Mouse (Mus musculus) midbrain, embryonic 10.5 days (tissue): Measurements from ENCODE around the gene Apbb1. TPM values are rescaled to one million over a fixed set of nuclear protein-coding genes. Genes with fewer than 3 reads are reported as not detected.
A peak's percentile ranks its signal among the peaks of the same experiment; 100 is the strongest.

Experiments used
- DNase-seq: peaks from one replicate; pipeline ENCODE4 v3.0.0-alpha.2; 2017; ENCODE audit warnings: low spot score
- H3K27ac ChIP-seq: fragments of 300-500 bp; sonication (generic); replicated peaks from 2 replicates; pipeline ENCODE4 v1.5.1; 2016; ENCODE audit warnings: mild to moderate bottlenecking
- H3K27me3 ChIP-seq: fragments of 300-500 bp; sonication (generic); 2 replicates; pipeline ENCODE4 v1.6.1; 2016; ENCODE audit warnings: low read depth, mild to moderate bottlenecking; ENCODE audit not compliant: poor library complexity, severe bottlenecking
- H3K36me3 ChIP-seq: fragments of 300-500 bp; sonication (generic); 2 replicates; pipeline ENCODE4 v1.6.1; 2016; ENCODE audit warnings: mild to moderate bottlenecking, moderate library complexity
- H3K4me1 ChIP-seq: fragments of 300-500 bp; sonication (generic); 2 replicates; pipeline ENCODE4 v1.6.1; 2016
- H3K4me3 ChIP-seq: fragments of 300-500 bp; sonication (generic); 2 replicates; pipeline ENCODE4 v1.5.1; 2016; ENCODE audit warnings: mild to moderate bottlenecking, moderate library complexity
- H3K9me3 ChIP-seq: fragments of 300-500 bp; sonication (generic); replicated peaks from 2 replicates; pipeline ENCODE4 v1.6.1; 2016; ENCODE audit warnings: mild to moderate bottlenecking
- WGBS: fragments of 180-500 bp; shearing (Covaris S2); methylation state at CpG from one replicate; pipeline ENCODE4 v1.1.7; 2016; 5-methylcytosine and 5-hydroxymethylcytosine counted together
- polyA plus RNA-seq: library from polyadenylated mRNA; unstranded; fragments of >200 nt; fragmentation: Nextera tagmentation; extraction: Ambion mirVana; gene quantifications from 2 replicates; pipeline ENCODE4 v1.2.1, GENCODE M21; 2016

Apbb1 gene
- polyA plus RNA-seq, 1 experiment from 2014 or later, result 112 TPM

DNA sequence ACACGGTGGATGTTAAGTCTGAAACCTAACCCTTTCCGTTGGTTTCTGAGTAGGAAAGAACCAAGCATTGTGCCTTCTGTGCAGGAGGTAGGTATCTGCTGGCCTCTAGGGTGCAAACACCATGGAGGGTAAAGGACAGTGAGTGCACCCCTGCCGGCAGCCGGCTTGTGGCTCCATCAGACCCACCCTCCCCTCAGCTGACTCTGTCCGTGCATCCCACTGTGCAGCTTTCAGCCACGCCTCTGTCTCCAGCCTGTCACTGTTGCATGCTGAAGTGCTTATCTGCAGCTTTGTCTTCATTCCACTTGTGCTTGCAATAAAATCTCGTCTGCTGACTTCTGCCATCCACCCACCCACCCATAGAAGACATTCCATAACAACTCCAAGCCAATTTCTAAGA is 8.6 kb upstream of the Apbb1 start:
- no peak for DNase-seq
- H3K27ac ChIP-seq, result no peak overlapping the region
- no peaks in the 10 kb centered on the region for H3K4me1 ChIP-seq
- H3K27me3 ChIP-seq, result no peaks in the 10 kb centered on the region
- H3K4me3 ChIP-seq, result no peak overlapping the region
- H3K36me3 ChIP-seq, result no peaks in the 10 kb centered on the region
- 18% methylated on average over 7 of the region's 7 CpGs for WGBS
- no peaks in the 10 kb centered on the region for H3K9me3 ChIP-seq

DNA sequence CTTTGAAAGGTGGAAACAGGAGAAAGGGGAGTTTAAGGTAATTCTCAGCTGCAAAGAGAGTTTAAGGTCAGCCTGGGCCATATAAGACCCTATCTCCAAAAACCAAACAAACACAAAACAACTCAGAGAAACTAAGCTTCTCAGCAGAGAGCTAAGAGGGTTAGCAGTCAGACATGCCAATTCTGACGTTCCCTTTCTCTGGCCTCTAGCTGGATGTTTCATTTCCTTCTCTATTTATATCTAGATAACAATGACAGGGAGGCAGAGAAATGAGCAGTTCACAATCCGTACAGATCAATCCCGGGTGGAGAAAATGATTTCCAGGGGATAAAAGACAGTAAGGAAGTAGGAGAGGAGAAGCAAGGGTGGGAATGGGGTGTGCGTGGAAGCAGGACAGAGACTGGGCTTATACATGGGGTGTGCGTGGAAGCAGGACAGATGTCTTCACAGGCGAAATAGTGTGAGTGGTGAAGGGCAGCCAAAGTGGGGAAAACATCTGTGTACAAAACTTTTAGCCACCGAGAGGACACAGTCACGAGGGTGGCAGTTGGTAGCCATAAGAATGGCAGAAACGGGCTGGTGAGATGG is 7.0 kb upstream of the Apbb1 start:
- WGBS, result 85% methylated on average over 9 of the region's 9 CpGs
- no peaks in the 10 kb centered on the region for H3K4me1 ChIP-seq

DNA sequence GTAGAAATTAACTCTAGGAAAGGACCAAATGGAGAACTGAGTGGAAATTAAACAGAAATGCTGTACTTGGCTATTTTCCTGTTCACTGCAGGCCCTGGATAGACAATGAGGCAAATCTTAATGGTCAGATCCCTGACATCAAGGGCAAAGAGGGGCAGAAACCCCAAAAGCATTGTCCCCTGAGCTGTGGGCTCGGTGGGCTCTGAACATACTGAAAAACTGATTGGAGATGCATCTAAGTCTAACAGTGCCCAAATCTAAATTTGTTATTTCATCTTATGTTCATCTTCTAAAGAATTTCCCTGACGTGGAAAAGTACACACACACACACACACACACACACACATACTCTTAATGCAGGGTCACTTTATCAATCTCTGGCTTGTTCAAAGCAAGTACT is 506 bp upstream of the Apbb1 start:
- H3K27ac ChIP-seq, result peak overlapping the region; percentile 95
- peaks cover 29% of the 10 kb centered on the region for H3K4me1 ChIP-seq
- no peaks in the 10 kb centered on the region for H3K36me3 ChIP-seq
- peak overlapping the region; percentile 88 for H3K4me3 ChIP-seq
- DNase-seq, result no peak
- peaks cover 11% of the 10 kb centered on the region; the same call in 1 of the 2 replicates for H3K27me3 ChIP-seq
- H3K9me3 ChIP-seq, result no peaks in the 10 kb centered on the region
- WGBS, result 70% methylated on average over 2 of the region's 2 CpGs

More for the DNA sequence above, 7.0 kb upstream of the Apbb1 start:
- Histone ChIP-seq H3K36me3 (no peaks in the 10 kb centered on the region), H3K9me3 (no peaks in the 10 kb centered on the region), H3K4me3 (no peak overlapping the region), H3K27ac (no peak overlapping the region), H3K27me3 (no peaks in the 10 kb centered on the region)
- DNase-seq, result no peak

DNA sequence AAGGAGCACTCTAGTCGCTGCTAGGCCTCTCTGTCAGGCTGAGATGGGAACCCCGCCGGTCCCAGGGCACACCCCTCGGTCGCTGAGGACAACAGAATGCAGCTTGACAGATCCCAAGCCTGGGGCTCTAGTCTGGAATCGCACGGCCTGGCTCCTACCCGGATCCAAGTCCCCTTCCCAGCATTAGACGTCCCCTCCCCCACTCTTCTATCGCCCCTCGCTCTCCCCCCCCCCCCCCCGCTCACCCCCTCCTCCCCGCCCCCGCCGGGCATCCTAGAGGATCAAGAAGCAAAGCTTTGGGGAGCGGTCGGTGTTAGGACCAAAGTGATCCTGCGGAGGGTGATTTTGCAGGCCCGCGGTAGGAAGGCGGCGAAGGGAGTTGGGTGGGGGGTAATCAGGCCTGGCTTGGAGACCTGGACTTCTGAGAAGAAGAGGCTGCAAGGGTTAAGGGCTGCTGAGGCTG is 795 bp downstream of the Apbb1 start:
- WGBS, result under 1% methylated on average over 19 of the region's 22 CpGs
- Histone ChIP-seq H3K27ac (peak overlapping the region; percentile 95), H3K36me3 (no peaks in the 10 kb centered on the region), H3K9me3 (no peaks in the 10 kb centered on the region), H3K4me3 (peak overlapping the region; percentile 88), H3K4me1 (peaks cover 29% of the 10 kb centered on the region), H3K27me3 (peaks cover 11% of the 10 kb centered on the region; the same call in 1 of the 2 replicates)
- no peak for DNase-seq

DNA sequence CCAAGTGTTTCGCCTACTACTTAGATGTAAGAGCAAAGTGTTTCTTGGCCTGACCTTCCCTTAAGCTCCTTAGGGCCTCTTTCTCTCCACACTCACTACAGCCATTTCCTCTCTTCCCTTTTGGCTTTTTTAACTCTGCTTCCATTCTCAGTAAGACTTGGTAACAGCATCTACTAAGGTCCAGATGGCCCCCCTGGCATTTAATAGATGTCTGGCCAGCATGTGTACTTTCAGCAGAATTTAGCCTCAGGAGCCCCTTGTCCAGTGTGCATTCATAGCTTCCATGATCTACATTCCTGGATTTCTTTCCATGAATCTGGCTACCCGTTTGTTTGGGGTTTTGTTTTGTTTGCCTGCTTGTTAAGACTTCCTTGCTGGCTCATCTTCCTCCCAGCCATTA is 3.0 kb downstream of the Apbb1 start:
- DNase-seq, result no peak
- 80% methylated on average over 2 of the region's 2 CpGs for WGBS
- H3K27me3 ChIP-seq, result peaks cover 11% of the 10 kb centered on the region; the same call in 1 of the 2 replicates
- no peaks in the 10 kb centered on the region for H3K9me3 ChIP-seq
- no peak overlapping the region for H3K4me3 ChIP-seq
- peaks cover 15% of the 10 kb centered on the region for H3K36me3 ChIP-seq
- H3K27ac ChIP-seq, result no peak overlapping the region
- peaks cover 29% of the 10 kb centered on the region for H3K4me1 ChIP-seq

DNA sequence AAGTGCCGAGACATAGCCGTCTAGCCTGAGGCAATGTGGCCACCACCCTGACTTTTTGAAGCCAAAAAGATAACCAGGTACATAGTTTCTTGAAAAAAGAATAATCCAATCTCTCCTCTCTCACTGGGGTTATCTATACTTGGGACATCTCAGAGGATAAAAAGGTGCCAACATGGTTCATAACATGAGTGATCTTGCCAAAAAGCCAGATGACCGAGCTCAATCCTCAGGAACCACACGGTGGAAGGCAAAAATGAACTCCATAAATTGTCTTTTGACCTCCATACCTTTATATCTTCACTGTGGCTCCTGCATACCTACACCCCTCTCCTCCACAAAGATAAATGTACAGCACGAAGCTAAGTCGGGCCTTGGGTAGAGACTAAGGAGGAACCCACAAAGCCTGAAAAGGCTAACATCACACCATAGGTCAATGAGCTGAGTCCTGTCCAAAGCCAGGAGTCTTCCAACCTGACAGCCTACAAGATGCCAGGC is 4.0 kb downstream of the Apbb1 start:
- peaks cover 6% of the 10 kb centered on the region; the same call in 1 of the 2 replicates for H3K27me3 ChIP-seq
- peaks cover 29% of the 10 kb centered on the region for H3K4me1 ChIP-seq
- H3K27ac ChIP-seq, result no peak overlapping the region
- peaks cover 25% of the 10 kb centered on the region for H3K36me3 ChIP-seq
- H3K4me3 ChIP-seq, result no peak overlapping the region
- H3K9me3 ChIP-seq, result no peaks in the 10 kb centered on the region
- 94% methylated on average over 6 of the region's 6 CpGs for WGBS
- no peak for DNase-seq

DNA sequence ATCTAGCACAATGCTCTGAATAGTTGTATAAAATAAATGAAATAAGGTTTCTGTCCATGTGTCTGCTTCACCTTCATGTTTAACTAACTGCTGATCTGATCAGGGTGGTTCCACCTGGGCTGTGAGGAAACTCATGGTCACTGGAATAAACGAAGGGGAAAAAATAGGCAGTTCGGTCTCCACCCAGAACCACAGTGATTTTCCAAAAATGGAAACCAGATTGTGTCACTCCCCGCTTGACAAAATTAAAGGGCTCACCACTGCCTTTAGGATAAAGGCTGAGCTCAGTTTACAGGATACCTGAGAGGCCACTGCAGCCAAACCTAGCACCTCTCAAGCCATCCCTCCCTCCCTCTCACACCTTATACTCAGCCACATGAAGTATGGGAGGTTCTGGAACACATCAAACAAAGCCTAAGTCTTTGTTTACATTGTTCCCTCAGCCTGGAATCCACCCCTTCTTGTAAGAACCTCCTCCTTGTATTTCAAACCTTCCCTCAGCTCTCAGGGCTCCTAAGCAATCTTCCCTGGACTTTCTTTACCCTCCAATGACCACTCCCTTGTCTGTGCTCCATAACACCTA is 5.2 kb downstream of the Apbb1 start:
- Histone ChIP-seq H3K4me3 (no peak overlapping the region), H3K9me3 (no peaks in the 10 kb centered on the region), H3K4me1 (peaks cover 20% of the 10 kb centered on the region), H3K36me3 (peaks cover 29% of the 10 kb centered on the region), H3K27ac (no peak overlapping the region), H3K27me3 (no peaks in the 10 kb centered on the region)
- WGBS, result 85% methylated on average over 3 of the region's 3 CpGs
- no peak for DNase-seq

DNA sequence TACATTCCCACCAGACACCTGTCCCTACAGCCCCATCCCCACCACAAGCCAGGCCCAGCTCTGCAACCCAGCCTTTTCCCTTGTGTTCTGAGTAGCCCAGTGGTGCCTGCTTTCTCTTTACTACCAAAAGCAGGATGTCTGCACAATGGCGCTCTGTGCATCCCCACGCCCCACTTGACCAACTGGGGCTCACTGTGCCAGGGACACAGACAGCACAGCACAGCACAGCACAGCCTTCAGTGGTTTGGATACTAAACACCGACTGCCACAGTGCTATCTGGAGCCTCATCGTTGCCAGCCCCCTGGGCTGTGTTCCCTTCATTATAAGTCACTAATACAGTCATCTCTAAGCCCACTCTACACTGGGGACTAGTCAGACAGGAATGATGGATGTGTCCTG is 6.9 kb downstream of the Apbb1 start:
- Histone ChIP-seq H3K9me3 (no peaks in the 10 kb centered on the region), H3K27me3 (no peaks in the 10 kb centered on the region), H3K36me3 (peaks cover 29% of the 10 kb centered on the region), H3K4me1 (peaks cover 26% of the 10 kb centered on the region), H3K27ac (no peak overlapping the region), H3K4me3 (no peak overlapping the region)
- no peak for DNase-seq
- WGBS, result 93% methylated on average over 4 of the region's 4 CpGs

DNA sequence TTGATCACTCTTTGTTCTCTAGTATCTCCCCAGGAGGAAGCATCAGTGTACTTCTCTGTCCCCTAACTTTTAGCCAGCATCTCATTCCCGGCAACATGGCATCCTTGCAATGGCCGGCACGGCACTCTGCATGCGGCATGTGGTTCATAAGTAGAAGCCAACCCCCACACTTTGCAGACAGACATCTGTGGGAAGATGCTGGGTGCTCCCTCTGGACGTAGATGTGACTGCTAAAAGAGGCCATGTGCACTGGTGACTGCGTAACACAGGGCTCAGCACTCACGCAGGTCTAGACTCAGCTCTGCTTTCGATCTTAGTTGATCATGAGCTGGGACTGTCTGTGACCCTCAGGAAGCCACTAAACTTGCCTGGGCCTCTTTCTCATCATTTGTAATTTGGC is 8.5 kb downstream of the Apbb1 start:
- Histone ChIP-seq H3K4me1 (peaks cover 30% of the 10 kb centered on the region), H3K4me3 (no peak overlapping the region), H3K36me3 (peaks cover 29% of the 10 kb centered on the region), H3K27ac (no peak overlapping the region), H3K27me3 (no peaks in the 10 kb centered on the region), H3K9me3 (no peaks in the 10 kb centered on the region)
- 93% methylated on average over 8 of the region's 8 CpGs for WGBS
- no peak for DNase-seq

DNA sequence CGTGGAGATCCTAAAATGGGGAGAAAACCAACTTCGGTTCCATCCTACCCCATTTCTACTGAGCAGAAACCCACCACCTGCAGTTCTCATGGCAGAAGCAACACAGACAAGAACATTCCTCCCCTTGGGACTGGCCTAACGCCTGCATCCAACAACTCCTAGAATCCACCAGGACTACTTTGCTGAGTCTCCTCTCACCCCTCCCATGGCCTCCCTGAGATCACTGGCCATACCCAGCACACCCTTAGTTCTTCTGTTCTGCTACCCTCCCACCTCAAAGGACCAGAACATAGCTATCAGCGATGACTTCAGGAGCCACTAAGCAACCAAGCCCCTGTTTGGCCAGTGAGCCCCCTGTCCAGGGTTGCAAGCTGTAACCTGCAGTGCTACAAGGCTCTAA is 10.7 kb downstream of the Apbb1 start:
- Histone ChIP-seq H3K36me3 (peaks cover 51% of the 10 kb centered on the region), H3K4me1 (peaks cover 32% of the 10 kb centered on the region), H3K27me3 (no peaks in the 10 kb centered on the region), H3K27ac (peak overlapping the region; percentile 77), H3K9me3 (no peaks in the 10 kb centered on the region), H3K4me3 (no peak overlapping the region)
- DNase-seq, result no peak
- 83% methylated on average over 4 of the region's 4 CpGs for WGBS

DNA sequence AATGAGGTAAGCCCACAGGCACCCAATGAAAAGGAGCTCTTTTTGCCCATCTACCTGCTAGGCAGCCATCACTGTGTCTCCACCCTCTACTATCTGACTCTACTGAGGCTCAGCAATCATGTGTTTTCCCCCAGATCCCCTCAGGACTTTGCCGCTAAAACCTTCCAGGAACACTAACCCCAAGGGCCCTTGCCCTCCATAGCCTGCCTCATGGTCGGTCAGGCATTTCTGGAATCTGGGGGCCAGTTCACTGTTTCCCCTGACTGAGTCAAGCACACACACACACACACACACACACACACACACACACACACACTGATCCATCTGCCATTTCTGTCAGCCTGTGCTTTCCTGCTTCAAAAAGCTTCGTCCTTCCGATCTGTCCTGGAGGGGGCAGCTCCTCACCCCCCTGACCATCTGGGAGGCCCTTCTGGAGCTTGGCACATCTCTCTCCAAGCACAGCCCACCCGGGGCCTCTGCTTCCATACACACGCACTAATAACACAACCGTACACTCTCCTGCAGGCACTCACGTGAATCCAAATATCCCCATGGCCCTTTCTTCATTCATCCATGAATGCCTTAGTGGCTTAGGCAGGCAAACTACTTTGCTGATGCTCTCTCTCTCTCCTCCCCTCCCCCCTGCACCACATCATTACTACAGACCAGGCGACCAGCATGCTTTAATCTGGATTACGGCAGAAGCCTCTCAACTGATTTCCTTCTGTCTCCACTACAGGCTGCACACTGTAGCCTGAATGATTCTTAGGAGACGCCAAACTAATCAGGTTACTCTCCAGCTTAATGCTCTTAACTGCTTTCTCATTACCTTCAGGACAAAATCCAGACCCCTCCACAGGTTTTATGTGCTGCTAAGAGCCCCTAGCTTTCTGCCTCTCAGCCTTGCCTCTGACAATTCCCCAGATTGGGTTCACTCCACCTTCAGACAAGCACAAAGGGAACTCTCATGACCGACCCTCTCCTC is 11.6 kb downstream of the Apbb1 start:
- H3K27me3 ChIP-seq, result no peaks in the 10 kb centered on the region
- H3K9me3 ChIP-seq, result no peaks in the 10 kb centered on the region
- 17% methylated on average over 12 of the region's 12 CpGs for WGBS
- peaks cover 59% of the 10 kb centered on the region for H3K36me3 ChIP-seq
- H3K4me1 ChIP-seq, result peaks cover 32% of the 10 kb centered on the region
- peak overlapping the region; percentile 77 for H3K27ac ChIP-seq
- peak overlapping the region; percentile 40 for H3K4me3 ChIP-seq
- peak; percentile 23 for DNase-seq

DNA sequence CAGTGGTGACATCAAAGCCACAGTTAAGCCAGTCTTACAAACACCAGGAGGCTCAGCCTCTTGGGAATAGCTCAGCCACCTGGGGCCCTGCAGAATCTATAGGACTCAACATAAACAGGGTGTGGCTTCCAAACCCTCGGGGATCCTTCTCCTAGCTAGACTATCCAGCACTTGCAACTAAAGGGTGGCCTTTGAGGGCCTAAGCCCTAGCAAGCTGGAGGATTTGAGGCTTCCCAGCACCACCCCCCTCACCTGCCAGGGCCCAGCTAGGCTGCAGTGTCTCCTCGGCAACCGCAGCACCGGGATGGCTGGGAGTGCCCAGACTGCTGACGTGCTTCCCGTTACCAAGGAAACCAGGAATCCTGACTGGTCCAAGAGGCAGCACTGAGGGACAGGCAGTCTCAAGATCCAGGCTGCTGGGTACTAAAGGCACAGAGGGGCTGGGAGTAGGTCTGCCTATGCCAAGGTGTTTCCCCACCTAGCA is 12.4 kb downstream of the Apbb1 start:
- Histone ChIP-seq H3K27ac (peak overlapping the region; percentile 77), H3K9me3 (no peaks in the 10 kb centered on the region), H3K27me3 (no peaks in the 10 kb centered on the region), H3K4me1 (peaks cover 32% of the 10 kb centered on the region), H3K36me3 (peaks cover 59% of the 10 kb centered on the region), H3K4me3 (peak overlapping the region; percentile 40)
- WGBS, result 2% methylated on average over 6 of the region's 6 CpGs
- DNase-seq, result peak; percentile 70
